Mouse (Mus musculus) CH12.LX (cell line): ENCODE measurements around the gene Luc7l.

Source experiments
- CTCF ChIP-seq, 2 experiments: IDR thresholded peaks in 1 of 2; conservative IDR thresholded peaks in 1 of 2; 2 replicates each; pipeline ENCODE4 v1.5.1; 2011 to 2012; ENCODE audit warnings: low read depth in 2 of 2, low read length in 2 of 2, improper control_type of control experiment in 1 of 2, inconsistent platforms in 1 of 2, mild to moderate bottlenecking in 1 of 2, moderate library complexity in 1 of 2
- EP300 ChIP-seq: IDR thresholded peaks from 2 replicates; pipeline ENCODE4 v1.6.1; 2011; ENCODE audit warnings: low read length, improper control_type of control experiment
- GABPA ChIP-seq: IDR thresholded peaks from 2 replicates; pipeline ENCODE4 v1.6.1; 2012; ENCODE audit warnings: low read depth, low read length, improper control_type of control experiment, inconsistent platforms; ENCODE audit not compliant: insufficient replicate concordance
- HCFC1 ChIP-seq: IDR thresholded peaks from 2 replicates; pipeline ENCODE4 v1.6.1; 2012; ENCODE audit warnings: low read depth, mild to moderate bottlenecking, inconsistent platforms, low read length, improper control_type of control experiment
- MAX ChIP-seq: IDR thresholded peaks from 2 replicates; pipeline ENCODE4 v1.6.1; 2011; ENCODE audit warnings: low read length, improper control_type of control experiment
- MXI1 ChIP-seq: IDR thresholded peaks from 2 replicates; pipeline ENCODE4 v1.6.1; 2011; ENCODE audit warnings: mild to moderate bottlenecking, low read depth, low read length, improper control_type of control experiment
- MYC ChIP-seq: IDR thresholded peaks from 2 replicates; pipeline ENCODE4 v1.6.1; 2011; ENCODE audit warnings: low read depth, mild to moderate bottlenecking, improper control_type of control experiment, low read length
- SMC3 ChIP-seq: IDR thresholded peaks from 2 replicates; pipeline ENCODE4 v1.6.1; 2011; ENCODE audit warnings: low read depth, low read length, improper control_type of control experiment
- UBTF ChIP-seq: IDR thresholded peaks from 2 replicates; pipeline ENCODE4 v1.6.1; 2012; ENCODE audit warnings: low read depth, mild to moderate bottlenecking, inconsistent platforms, low read length, improper control_type of control experiment, moderate library complexity
- ZKSCAN1 ChIP-seq: IDR thresholded peaks from 2 replicates; pipeline ENCODE4 v1.6.1; 2012; ENCODE audit warnings: low read depth, inconsistent platforms, low read length, improper control_type of control experiment, borderline replicate concordance
- ZNF384 ChIP-seq: IDR thresholded peaks from 2 replicates; pipeline ENCODE4 v1.6.1; 2012; ENCODE audit warnings: low read depth, low read length, improper control_type of control experiment, inconsistent platforms

GRCm38 (mm10) chr17:26221508-26221907 is 31.2 kb upstream of the Luc7l start:
- no peak for TF ChIP-seq UBTF
- TF ChIP-seq MYC, result no peak
- TF ChIP-seq SMC3, result no peak
- no peak for TF ChIP-seq CTCF (conservative IDR thresholded peaks at IDR 0.05 in 1 of 2, IDR thresholded peaks at IDR 0.05 in 1 of 2; ENCODE audit: low read depth in 2 of 2, low read length in 2 of 2)
- TF ChIP-seq GABPA, result no peak
- TF ChIP-seq ZKSCAN1, result no peak
- TF ChIP-seq ZNF384, result no peak
- no peak for TF ChIP-seq HCFC1
- no peak for TF ChIP-seq MAX
- TF ChIP-seq MXI1, result no peak
- no peak for TF ChIP-seq EP300
